Mouse (Mus musculus) liver, adult 2 months (tissue): Measurements from ENCODE around the gene Igfn1.

ENCODE experiments used
- CTCF ChIP-seq: fragments of 200-500 bp; IDR thresholded peaks from 2 replicates; pipeline ENCODE4 v1.5.1; 2011; ENCODE audit warnings: low read depth, low read length, control low read depth
- POLR2A ChIP-seq: fragments of 200-500 bp; IDR thresholded peaks from 2 replicates; pipeline ENCODE4 v1.6.1; 2011; ENCODE audit warnings: low read length, control low read depth; ENCODE audit not compliant: insufficient read depth; ENCODE audit errors: extremely low read depth

DNA sequence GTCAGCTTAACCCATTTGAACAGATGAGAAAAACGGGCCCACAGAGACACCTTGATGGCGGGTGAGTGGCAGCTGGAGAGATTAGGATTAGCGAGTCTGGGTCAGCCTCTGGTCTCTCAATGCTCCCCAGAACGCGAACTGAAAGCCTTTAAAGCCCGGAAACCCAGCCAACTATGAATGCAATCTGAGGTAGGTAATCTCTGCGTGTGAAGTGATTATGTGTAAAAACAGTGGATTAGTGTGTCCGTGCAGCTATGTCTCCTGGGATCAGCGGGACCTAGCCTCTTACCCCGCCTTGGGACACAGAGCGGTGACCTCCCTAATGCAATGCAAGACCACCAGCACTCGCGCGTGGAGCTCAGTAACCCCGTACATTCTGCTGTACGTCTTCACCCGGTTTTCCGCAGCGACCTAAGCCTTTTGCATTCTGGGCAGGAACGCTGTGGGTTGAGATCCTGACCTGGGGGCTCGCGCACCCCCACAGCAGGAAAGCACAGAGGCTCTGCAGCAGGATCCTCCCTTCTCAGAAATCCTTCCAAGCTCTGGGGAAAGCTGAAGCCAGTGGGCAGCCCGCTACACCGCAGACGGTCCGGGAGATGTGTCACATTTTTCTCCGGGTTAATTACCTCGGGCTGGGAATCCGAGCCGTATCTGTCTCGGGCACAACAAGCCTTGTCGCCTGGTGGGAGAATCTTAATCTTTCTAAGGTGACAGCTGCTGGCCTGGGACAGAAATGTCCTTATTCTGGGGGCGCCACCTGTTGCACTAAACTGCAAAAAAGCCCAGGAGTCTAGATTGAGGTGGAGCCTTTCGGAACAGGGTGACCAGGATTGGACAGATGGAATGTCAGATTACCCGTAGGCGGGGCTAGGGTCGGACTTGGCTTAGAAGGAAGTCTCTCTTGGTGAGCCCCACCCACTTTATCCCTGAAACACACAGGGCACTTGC, 1.3 kb upstream of the Igfn1 start, which contains the start of gene Tmem9:
- TF ChIP-seq CTCF, result no peak
- no peak for TF ChIP-seq POLR2A
